Mouse (Mus musculus) v-Abl transformed pro-B cells (cell line): Measurements from ENCODE around the gene Cd274.

Experiments used
- in situ Hi-C, 2 experiments: fragments of 400-800 bp; cut with MboI; formaldehyde crosslinking; loops; one replicate each; pipeline ENCODE4 v1.15.1; 2025; ENCODE audit not compliant: unreplicated experiment in 2 of 2

The Cd274 gene

DNA sequence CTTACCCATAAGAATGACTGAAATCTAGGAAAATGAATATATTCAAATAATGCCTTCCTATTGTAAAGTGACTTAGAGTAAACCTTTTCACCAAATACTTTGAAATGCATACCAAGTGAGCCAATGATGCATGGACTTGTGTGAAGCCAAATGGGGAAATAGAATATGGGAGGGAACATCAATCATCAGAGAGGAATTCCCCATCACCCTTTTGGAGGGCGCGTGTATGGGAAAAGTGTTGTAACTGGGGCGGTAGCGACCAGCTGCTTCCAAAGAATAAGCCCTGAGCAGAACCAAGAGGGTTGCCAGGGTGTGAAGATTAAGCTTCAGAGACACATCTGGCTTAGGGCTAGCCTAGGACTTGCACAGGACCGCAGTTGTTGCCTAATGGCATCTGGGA, 16.1 kb downstream of the Cd274 start:
- in situ Hi-C loops = no loop called here

DNA sequence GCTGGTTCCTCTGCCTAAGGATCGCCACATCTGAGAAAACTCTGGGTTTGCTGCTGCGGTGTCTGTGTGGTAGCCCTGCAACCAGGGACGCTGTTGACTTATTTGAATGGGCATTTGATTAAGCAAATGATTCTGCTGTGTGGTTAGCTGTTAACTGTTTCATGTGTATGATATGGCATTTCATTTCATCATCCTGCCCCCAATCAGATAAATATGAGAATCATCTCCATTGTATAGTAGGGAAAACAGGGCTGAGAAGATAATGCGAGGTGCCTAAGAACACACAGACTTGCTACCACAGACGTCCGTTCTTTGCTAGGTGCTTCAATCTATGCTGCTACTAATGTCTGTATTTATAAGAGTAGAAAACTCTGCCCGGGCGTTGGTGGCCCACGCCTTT, 17.2 kb downstream of the Cd274 start:
- in situ Hi-C loops = no loop called here

DNA sequence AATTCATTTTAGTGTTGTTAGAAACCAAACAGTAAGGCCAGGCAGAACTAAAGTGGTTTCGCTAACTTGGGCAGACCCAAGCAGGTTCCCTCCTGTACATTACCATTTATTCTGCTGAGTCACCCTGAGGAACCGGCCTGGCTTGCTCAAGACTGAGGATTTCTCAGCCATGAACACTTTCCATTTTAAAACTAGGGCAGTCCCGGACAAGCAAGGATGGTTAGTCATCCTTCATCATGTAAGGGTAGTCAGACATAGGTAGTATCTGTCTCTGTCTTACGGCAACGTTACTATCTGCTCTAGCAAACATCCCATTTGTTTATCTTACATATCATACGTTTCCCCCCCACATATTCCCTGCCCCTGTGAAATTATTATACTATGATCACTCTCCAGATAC, 17.7 kb downstream of the Cd274 start:
- in situ Hi-C loops = no loop called here

DNA sequence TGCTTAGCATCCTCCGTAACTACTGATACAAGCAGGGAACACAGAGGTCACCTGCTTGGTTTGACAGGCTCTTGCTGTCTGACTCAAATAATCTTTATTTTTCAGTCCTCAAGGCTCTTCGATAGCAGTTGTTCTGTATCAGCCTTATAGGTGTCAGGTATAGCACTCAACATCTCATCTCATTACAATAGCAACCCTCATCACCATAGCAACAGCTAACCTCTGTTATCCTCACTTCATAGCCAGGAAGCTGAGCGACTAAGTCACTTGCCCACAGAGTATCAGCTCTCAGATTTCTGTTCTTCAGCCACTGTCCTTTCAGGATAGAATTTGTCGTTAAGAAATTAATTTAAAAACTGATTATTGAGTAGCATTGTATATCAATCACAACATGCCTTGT, 18.6 kb downstream of the Cd274 start:
- in situ Hi-C loops = no loop called here

DNA sequence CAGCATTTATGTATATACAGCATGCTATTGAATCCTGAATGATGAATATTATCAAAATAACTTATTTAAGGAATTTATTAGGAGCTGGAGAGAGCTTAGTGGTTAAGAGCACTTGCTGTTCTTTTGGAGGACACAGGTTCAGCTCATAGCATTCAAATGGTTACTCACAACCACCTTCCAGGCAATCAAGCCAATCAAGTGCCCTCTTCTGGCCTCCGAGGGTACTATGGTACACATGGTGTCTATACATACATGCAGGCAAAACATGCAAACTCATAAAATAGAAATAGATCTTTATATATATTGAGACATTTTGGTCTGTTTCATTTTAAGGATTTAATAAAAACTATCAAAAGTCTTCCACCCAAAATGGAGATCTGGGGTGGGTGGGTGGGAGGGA, 21.6 kb downstream of the Cd274 start:
- in situ Hi-C loops = no loop called here

DNA sequence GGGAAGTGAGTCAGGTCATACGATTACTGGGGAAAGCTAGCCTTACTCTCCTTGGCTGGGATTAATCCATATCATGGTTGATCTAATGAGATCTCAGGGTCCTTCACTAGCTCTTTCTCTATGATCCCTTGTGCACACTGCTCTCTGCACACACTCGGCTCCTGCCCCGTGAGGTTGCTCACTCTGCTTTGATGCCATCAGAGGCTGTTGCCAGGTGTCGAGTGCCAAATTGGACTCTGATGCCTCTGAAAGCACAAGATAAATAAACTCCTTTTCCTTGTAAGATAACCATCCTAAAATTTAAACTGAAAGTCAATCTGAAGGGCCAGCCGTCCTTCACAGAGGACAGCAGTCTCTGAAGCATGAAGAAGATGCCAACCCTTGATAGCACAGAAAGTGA, 23.2 kb downstream of the Cd274 start:
- in situ Hi-C loops = no loop called here

DNA sequence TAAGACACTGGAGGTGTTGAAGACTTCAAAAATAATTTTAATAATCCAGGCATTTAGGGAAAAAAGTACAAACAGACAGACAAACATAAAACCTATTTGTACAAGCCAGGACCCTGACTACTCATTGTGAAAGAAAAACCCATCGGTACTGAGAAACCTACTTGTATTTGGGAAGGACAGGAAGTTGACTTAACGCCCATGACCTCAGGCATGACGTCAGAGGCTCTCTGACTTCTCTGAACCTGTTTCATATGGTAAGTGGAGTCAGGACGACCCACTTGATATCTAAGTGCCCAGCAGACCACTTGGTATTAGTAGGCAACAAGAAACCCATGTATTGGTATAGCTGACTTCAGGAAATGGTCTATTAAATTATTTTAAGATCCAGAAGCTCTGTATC, 24.0 kb downstream of the Cd274 start:
- in situ Hi-C loops = no loop called here

DNA sequence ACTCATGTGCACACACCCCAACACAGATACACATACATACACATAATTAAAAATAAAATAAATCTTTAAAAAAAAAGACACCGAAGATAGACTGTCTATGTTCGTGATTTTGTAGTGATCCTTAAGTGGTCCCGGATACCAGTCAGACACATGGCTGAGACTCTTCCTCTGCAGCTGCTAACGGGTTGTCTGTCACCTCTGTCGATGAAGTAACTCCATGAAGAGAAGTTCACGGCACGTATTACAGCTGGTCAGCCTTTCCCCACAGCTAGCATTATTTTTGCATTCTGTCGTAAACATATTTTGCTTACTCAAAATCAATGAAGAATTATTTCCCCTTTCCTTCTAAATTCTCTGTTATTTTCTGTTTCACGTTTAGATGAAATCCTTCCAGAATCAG, 26.1 kb downstream of the Cd274 start:
- in situ Hi-C loops = no loop called here

DNA sequence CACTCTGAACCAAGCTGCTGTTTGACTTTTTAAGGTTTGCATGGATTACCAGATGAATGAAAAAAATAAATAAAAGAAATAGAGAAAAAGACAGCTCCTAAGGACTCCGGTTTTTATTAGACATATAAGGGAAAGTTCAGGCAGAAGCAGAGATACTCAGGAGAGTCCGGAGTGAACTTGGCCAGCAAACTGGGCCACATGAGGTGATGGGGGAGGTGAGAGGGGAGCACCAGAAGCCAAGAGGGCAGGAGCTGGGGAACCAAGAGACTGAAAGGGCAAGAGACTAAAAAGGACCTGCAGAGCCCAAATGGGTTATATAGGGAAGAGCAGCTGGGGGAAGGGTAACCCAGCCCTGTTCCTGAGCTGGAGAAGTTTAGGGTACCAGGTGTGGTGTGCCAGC, 27.5 kb downstream of the Cd274 start:
- in situ Hi-C loops = no loop called here

DNA sequence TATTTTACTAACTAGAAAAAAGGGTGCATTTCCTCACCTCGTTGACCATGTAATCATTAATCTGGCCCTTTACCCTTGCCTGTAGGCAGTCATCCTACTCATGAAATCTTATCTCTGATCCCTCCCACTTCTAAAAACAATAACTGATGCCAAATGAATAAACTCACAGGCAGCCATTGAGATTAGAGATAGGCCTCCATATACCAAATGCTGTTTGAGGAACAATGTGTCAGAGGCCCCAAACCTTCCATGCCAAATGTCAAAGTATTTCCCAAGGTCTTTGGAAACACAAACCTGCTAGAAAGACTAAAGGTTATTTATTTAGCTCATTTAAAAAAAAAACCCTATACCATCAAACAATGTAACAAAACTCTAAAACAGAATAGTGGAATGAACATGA, 29.1 kb downstream of the Cd274 start:
- in situ Hi-C loops = no loop called here

DNA sequence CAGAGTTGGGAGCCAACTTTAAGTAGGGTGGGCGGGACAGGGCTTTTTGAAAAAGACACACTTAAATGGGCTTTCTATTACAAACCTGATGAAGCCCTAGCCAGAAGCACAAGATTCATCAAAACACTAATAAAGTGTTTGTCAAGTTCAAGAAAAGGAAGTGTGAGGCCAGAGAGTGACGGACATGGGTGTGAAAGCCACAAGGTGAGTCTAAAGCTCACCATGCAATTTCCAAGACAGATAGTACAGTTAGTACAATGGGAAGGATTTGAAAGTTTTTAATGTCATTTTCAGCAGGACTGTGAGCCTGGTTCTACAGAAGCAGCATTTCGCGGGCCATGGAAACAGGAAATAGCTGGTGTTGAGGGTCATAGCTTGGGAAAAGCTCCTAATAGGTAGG, 32.5 kb downstream of the Cd274 start:
- in situ Hi-C loops = no loop called here

DNA sequence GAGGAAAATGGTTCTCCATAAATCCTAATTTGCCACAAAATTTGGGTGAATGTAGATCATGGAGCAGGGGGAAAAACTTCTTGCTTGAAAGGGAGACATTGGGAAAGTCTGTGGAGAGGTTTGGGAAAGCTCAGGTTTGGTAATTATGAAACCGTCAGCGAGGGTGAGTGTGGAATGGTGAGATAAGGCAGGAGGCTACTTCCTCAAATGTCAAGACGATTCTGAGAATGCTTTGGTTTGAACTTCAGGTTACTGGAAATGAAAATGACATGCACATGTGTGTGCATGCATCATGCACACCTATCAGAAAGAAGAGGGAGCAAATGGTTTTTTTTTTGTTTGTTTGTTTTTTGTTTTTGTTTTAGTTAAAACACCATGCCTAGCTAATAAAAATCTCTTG, 33.2 kb downstream of the Cd274 start:
- in situ Hi-C loops = no loop called here

DNA sequence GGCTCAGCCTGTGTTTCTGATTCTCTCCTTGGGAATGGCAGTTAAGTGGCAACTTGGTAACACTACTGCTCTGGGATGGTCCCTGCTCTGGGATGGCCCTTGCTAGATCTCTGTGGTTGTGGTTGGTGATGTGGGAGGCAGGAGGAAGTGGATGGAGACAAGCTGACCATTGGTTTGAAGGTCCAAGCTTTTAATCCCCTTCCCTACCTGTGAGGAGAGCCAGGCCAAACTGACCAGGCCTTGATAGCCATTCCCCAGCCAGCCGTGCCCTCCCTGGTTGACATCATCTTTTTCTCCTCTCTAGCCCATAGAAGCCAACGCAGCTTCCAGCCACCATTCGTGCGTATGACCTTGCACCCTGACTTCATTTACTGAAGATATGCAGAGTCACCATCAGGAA, 35.4 kb downstream of the Cd274 start:
- in situ Hi-C loops = no loop called here

DNA sequence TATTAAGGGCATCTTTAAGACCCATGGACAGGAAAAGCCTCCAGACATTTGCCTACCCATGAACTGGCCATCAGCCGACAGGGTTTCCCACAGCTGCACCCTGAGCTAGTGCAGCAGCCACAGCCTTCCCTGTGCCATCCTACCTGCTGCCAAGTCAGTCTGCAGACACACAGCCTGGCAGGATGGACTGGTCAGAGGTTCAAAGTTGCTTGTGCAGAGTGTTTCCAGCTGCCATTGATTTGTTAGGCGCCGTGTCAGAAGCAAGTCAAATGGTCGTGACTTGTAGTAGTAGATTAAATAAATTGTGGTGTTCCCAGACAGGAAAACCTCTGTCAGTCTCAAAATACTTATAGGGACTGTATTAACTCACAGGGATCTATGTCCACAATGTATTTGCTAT, 36.0 kb downstream of the Cd274 start:
- in situ Hi-C loops = no loop called here

DNA sequence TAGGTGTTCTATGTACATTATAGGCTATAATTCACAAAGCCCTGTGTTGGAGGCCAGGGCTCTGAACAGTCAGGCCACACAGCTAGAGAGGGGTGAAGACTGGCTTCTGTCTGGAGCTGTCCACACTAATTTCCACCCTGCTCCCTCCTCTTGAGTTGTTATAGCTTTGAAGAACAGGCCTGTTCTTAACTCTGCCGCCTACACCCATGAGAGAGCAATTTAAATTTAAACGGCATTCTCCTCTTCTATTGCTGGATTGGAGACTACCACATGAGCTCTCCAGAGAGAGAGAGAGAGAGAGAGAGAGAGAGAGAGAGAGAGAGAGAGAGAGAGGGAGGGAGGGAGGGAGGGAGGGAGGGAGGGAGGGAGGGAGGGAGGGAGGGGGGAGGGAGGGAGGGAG, 38.1 kb downstream of the Cd274 start:
- in situ Hi-C loops = no loop called here

DNA sequence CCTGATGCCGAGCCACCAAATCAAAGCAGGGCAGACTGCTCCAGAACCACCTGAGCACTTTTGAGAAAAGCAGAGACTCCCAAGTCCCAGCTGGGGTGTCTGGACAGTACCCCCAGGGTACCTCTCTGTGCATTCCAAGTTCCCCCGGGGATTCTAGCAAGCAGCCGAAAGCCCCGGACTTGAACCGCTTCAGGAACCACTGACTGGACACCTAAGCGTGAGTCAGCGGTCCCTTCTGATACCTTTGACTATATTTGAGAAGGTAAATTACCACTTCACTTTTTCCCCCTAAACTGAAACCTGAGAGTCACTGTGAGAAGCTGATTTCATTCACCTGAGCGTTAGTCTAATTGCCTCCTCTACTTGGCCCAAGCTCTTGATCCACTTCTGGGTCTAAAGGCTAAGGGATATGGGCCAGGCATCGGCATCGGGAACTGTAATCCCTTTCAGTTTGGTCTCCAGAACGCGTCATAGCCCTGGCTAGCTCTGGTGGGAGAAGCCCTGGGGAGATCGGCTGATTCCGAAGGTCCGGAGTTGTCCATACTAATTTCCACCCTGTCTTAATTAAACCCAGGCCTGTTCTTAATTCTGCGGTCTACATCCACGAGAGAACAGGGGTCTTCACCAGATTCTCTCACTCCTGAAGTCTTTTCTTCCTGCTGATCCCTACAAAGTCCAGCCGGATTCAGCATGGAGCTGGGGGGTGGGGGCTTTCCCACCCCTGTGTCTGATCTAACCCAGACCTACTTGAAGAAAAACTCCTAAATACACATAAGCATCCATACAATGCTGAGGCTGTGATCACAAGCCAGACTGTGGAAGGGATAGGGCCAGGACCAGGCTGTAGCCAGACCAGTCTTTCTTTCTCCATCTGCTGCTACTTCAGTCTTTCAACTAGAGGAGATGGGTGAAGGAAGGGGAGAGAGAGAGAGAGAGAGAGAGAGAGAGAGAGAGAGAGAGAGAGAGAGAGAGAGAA, 39.1 kb downstream of the Cd274 start:
- in situ Hi-C loops = no loop called here

DNA sequence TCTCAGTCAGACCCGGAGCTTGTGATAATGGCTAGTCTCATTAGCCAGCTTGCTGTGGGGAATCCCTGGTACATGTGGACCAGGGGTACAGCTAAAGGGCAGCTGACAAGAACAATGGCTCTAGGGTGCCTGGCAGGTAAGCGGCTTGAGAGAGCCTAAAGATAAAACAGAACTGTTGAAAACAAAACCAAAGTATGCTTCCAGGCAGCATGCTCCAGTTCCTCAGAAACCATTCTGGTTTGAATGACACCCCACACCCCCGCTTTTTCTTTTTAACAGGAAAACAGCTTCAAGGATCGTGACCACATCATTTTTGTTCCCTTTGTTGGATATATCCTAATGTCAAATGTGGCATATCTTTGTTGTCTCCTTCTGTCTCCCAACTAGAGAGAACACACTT, 43.4 kb downstream of the Cd274 start, which contains the start of gene Pdcd1lg2:
Gene Pdcd1lg2 (plus strand): TSS at position 301 of the 400 bp plus-strand sequence.
- in situ Hi-C loops = no loop called here

DNA sequence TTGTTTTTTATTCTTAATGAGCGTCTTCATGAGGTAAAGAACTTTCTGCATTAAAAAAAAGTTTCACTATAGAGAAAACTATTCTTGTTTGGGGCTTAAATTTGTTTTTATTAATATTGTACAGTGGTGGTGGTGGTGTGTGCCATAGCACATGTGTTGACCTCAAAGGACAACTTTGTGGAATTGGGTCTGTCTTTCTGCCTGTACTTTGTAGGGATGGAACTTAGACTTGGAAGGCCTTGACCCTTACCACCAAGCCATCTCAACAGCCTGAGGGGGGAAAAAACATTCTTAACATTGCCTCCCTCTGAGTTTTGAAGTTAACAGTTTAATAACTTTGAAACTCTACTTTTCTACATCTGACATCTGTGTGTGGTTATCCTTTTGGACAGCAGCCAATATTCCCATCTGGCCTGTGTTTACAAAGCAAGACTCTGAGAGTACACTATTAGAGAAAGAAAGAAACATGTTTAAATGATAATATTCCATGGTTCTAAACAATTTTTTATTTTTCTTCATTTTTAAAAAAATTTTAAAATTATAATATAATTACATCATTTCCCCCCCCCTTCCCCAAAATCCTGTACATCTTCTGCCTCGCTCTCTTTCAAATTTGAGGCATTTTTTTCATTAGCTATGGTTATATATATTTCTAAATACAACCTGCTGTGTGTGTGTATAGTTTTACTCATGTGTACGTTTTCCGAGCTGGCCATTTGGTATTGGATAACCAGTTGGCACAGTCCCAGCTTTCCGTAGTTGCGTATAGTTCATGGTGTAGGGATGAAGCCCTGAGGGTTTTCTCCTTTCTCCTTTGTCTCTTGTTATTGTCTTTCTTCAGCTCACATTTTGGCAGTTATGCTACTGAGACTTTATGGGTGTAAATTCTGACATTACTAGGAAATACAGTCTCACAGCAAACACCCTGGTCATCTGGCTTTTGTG, 45.5 kb downstream of the Cd274 start:
- in situ Hi-C loops = no loop called here

DNA sequence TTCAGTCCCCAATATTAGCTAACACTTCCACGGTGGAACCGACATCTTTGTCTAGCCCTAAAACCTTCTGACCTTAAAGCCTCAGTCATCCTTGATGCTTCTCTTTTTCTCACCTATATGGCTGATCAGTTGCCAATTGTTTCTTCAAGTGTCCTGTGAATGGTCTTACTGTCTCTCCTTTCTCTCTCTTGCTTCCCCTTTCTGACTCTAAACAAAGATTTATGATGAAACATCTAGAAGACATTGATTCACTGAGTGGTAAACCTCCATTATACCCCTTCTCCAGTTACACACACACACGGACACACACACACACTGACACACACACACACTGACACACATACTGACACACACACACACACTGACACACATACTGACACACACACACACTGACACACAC, 47.3 kb downstream of the Cd274 start:
- in situ Hi-C loops = no loop called here

DNA sequence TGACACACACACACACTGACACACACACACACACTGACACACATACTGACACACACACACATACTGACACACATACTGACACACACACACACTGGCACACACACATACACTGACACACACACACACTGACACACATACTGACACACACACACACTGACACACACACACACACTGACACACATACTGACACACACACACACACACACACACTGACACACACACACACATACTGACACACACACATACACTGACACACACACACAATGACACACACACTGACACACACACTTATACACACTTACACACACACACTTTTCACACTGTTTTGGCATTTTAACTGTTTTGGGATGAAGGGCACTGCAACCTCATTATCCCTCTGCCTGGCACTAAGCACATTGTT, 47.7 kb downstream of the Cd274 start:
- in situ Hi-C loops = loop anchor here in 1 of 2 experiments (5.0 kb wide), 2 partner anchors 48 to 67 kb away; partner anchors contain the start of genes Cd274 and Plgrkt

DNA sequence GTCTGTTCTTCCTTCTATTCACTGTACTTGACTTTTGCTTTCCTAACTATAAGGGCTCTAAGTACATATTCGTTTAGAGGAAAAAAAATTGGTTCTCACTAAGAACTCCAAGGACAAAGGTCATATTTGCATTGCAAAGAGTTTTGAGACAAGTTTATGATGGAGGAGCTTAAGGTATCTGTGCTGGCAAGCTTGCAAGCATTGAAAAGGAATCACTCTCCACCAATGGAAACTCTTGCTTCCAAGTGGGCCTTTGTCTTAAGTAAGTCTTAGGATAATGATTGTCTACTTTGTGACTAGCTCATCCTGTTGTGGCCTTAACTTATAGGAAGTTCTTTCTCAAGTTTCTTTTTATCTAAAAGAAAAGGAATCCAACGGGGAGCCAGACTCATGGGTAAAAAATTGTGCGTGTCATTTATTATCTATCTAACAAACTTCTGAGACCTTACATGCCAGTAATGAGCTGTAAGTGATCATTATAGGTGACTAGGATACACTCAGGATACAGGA, 49.2 kb downstream of the Cd274 start:
- in situ Hi-C loops = loop anchor here in 1 of 2 experiments (5.0 kb wide), 2 partner anchors 49 to 66 kb away; partner anchors contain the start of genes Cd274 and Plgrkt
